12 mouse cellular contexts compared by ENCODE assay signal in the genomic region with DNA sequence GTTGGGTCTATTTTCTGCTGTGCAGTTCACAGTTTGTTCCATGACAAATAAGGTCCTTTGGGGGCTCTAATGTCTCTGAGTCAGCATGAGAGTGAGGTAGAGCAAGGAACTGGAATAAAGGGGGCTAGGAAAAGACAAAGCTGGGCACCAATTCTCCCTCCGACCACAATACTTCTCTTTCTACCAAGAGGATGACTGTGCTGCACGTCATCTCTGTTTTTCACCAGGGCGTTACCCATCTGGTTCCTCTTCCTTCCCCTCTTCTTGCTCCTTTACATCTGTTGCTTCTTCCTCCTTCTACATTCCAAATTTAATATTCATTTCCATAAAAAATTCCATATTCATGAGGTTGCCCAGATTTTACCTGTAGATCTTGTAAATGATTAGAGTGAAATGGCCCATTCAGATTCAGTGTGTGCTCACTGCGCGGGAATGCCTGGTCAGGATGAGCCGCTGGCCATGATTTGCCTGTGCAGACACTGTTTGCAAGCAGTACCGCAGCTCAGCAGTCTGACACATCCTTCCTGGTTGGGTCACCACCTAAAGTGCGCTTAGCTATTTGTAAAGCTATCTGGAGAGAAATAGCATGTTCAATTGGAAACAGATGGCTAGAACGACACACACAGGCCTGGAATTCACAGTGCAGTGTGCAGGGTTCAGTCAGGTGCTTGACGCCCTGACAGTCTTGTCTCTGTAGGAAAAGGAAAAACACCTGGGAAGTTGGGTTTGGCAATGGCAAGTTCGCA.
DNase-seq lines count a peak whose midpoint lies in the region; ATAC-seq and TF ChIP-seq lines count a peak whose summit lies in the region.
"Had no signal": no experiment of that assay in that cellular context is flagged by ENCODE, and none has a peak within 500 bp of the region (broad histone marks: within the 10 kb centered on the region; RNA-seq: fewer than 3 reads in every experiment).

No protein-coding gene starts in this region.

- no peaks in the 10 kb centered on the region for H3K9me3 ChIP-seq in embryonic facial prominence, embryonic 14.5 days (ENCODE audit: control insufficient read depth, low read length)
- H3K9me3 ChIP-seq in forebrain, embryonic 13.5 days (replicated peaks) = no peaks in the 10 kb centered on the region

- peak; percentile 37; the same call in 1 of the 2 replicates for ATAC-seq in embryonic facial prominence, embryonic 14.5 days (ENCODE audit: low read depth)
- peak; percentile 78 for ATAC-seq in megakaryocyte progenitor cell, adult 5-6 weeks (replicated peaks; ENCODE audit: poor library complexity)
- no peak for ATAC-seq in forebrain, embryonic 13.5 days
- no peak for ATAC-seq in CD4-positive, CD25-positive, alpha-beta regulatory T cell, adult 4 months
- ATAC-seq: forebrain, postnatal 0 days had no signal

- TF ChIP-seq POLR2A in bone marrow macrophage, adult 2 months (IDR thresholded peaks at IDR 0.05; ENCODE audit: borderline replicate concordance, low read depth, low read length) = no peak

- intact Hi-C loops in heart, postnatal 25 days (cut with DNase I) = no loop called here
- intact Hi-C loops in gastrocnemius, postnatal 14 days (cut with DNase I; ENCODE audit: low total_unique reads) = no loop called here

- H3K4me1 ChIP-seq in bone marrow macrophage, adult 2 months (ENCODE audit: control insufficient read depth, insufficient read depth, low read length) = peaks cover 27% of the 10 kb centered on the region
- peaks cover 11% of the 10 kb centered on the region for H3K4me1 ChIP-seq in embryonic facial prominence, embryonic 14.5 days (ENCODE audit: control insufficient read depth, insufficient read depth, low read length)
- H3K4me1 ChIP-seq in forebrain, embryonic 13.5 days = no peaks in the 10 kb centered on the region

- no peak overlapping the region for H3K4me3 ChIP-seq in bone marrow macrophage, adult 2 months (ENCODE audit: insufficient read depth, low read length)
- no peak overlapping the region for H3K4me3 ChIP-seq in embryonic facial prominence, embryonic 14.5 days (ENCODE audit: low read depth, low read length)
- H3K4me3 ChIP-seq in forebrain, embryonic 13.5 days = no peak overlapping the region

- H3K4me2 ChIP-seq in embryonic facial prominence, embryonic 14.5 days (ENCODE audit: low read depth, low read length) = no peak overlapping the region
- no peak overlapping the region for H3K4me2 ChIP-seq in forebrain, embryonic 13.5 days
- H3K4me2 ChIP-seq: lung, embryonic 14.5 days had no signal

- no peaks in the 10 kb centered on the region for H3K36me3 ChIP-seq in embryonic facial prominence, embryonic 14.5 days (ENCODE audit: control insufficient read depth, insufficient read depth, low read length)
- no peaks in the 10 kb centered on the region for H3K36me3 ChIP-seq in forebrain, embryonic 13.5 days (ENCODE audit: poor library complexity, severe bottlenecking)

- H3K27ac ChIP-seq in bone marrow macrophage, adult 2 months (ENCODE audit: insufficient read depth, low read depth, low read length) = peak overlapping the region; percentile 91
- H3K27ac ChIP-seq in embryonic facial prominence, embryonic 14.5 days (replicated peaks; ENCODE audit: low read depth, low read length) = 0 out of 2 replicates have a peak overlapping the region, but pooled peaks have one; percentile 1
- no peak overlapping the region for H3K27ac ChIP-seq in forebrain, embryonic 13.5 days

- no peak for TF ChIP-seq CTCF in bone marrow macrophage, adult 2 months (IDR thresholded peaks at IDR 0.05; ENCODE audit: low read depth, low read length)

- peak; percentile 18 to 21 for DNase-seq in heart, adult 9 months (ENCODE audit: low spot score in 2 of 2)
- no peak for DNase-seq in heart, postnatal 25 days (ENCODE audit: low spot score)
- DNase-seq in embryonic facial prominence, embryonic 14.5 days (ENCODE audit: low spot score) = peak; percentile 77
- no peak for DNase-seq in gastrocnemius, postnatal 14 days
- DNase-seq: cerebellum, postnatal 25 days; forebrain, postnatal 0 days; lung, embryonic 14.5 days; thymus, adult 18-20 months had no signal

- WGBS in embryonic facial prominence, embryonic 14.5 days = 35% methylated on average over 11 of the region's 11 CpGs
- WGBS in forebrain, embryonic 13.5 days = 91% methylated on average over 11 of the region's 11 CpGs

- H3K27me3 ChIP-seq in embryonic facial prominence, embryonic 14.5 days (replicated peaks; ENCODE audit: control insufficient read depth, insufficient read depth, low read length) = no peaks in the 10 kb centered on the region
- no peaks in the 10 kb centered on the region for H3K27me3 ChIP-seq in forebrain, embryonic 13.5 days

- H3K9ac ChIP-seq in embryonic facial prominence, embryonic 14.5 days (ENCODE audit: low read depth, low read length) = no peak overlapping the region
- H3K9ac ChIP-seq in forebrain, embryonic 13.5 days = no peak overlapping the region
- H3K9ac ChIP-seq: forebrain, postnatal 0 days; lung, embryonic 14.5 days had no signal

Comparison
In these comparisons a context has a peak if more than half of its experiments do, and no peak if none do; other contexts are left out.
1. DNase-seq: peak in heart, adult 9 months (2 of 2) and embryonic facial prominence, embryonic 14.5 days (single experiment); none in heart, postnatal 25 days (single experiment) and gastrocnemius, postnatal 14 days (single experiment).
2. ATAC-seq: peak in embryonic facial prominence, embryonic 14.5 days (single experiment) and megakaryocyte progenitor cell, adult 5-6 weeks (single experiment); none in forebrain, embryonic 13.5 days (single experiment) and CD4-positive, CD25-positive, alpha-beta regulatory T cell, adult 4 months (single experiment).